Mouse (Mus musculus): ENCODE data around the gene Pdgfra. TPM values are rescaled to one million over a fixed set of nuclear protein-coding genes. Genes with fewer than 3 reads are reported as not detected.

The Pdgfra gene
- polyA plus RNA-seq, 1 experiment from 2014 or later = 23.2 TPM

GRCm38 (mm10) chr5:75184693-75185235 is 32.7 kb downstream of the Pdgfra start:
- Histone ChIP-seq H3K9me3 (no peaks in the 10 kb centered on the region), H3K27me3 (no peaks in the 10 kb centered on the region), H3K27ac (replicated peaks) (no peak overlapping the region), H3K4me1 (no peaks in the 10 kb centered on the region; the same call in 1 of the 2 replicates), H3K36me3 (no peaks in the 10 kb centered on the region), H3K4me3 (no peak overlapping the region), H3K9ac (replicated peaks) (no peak overlapping the region), H3K4me2 (replicated peaks) (no peak overlapping the region)
- WGBS = 81% methylated on average over 7 of the region's 7 CpGs
- no peak for ATAC-seq (ENCODE audit: low FRiP score, low read depth)

- Histone ChIP-seq H3K4me1 (no peaks in the 10 kb centered on the region; the same call in 1 of the 2 replicates), H3K36me3 (no peaks in the 10 kb centered on the region), H3K9ac (replicated peaks) (no peak overlapping the region), H3K27me3 (no peaks in the 10 kb centered on the region), H3K4me3 (no peak overlapping the region), H3K27ac (replicated peaks) (no peak overlapping the region), H3K4me2 (replicated peaks) (no peak overlapping the region), H3K9me3 (no peaks in the 10 kb centered on the region)
- no peak for ATAC-seq (ENCODE audit: low FRiP score, low read depth)
- WGBS = 84% methylated on average over 7 of the region's 7 CpGs
Observed at GRCm38 (mm10) chr5:75185584-75185983, 33.5 kb downstream of the Pdgfra start.

GRCm38 (mm10) chr5:75189319-75189987 is 37.4 kb downstream of the Pdgfra start:
- peak; percentile 47; the same call in 1 of the 2 replicates for ATAC-seq (ENCODE audit: low FRiP score, low read depth)
- no peaks in the 10 kb centered on the region for H3K27me3 ChIP-seq
- no peaks in the 10 kb centered on the region for H3K36me3 ChIP-seq
- no peak overlapping the region for H3K9ac ChIP-seq (replicated peaks)
- H3K4me2 ChIP-seq (replicated peaks) = no peak overlapping the region
- H3K27ac ChIP-seq (replicated peaks) = no peak overlapping the region
- H3K9me3 ChIP-seq = no peaks in the 10 kb centered on the region
- H3K4me3 ChIP-seq = no peak overlapping the region
- 72% methylated on average over 15 of the region's 15 CpGs for WGBS
- no peaks in the 10 kb centered on the region; the same call in 1 of the 2 replicates for H3K4me1 ChIP-seq

DNA sequence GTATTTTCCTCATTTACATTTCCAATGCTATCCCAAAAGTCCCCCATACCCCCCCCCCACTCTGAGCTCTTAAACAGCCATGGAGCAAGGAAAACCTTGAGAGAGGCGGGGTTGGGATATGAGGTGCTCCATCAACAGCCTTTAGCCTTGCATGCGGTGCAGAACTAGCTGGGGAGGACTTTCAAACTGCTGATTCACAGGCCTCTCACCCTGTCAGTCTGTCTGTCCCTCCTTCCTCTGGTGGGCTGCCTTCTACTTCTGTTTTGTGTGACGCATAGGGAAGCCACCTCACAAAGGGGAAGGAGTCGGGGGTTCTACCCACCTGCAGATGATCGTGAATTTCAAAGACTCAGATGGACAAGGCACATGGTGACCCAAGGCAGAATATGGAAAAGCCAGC is 41.0 kb downstream of the Pdgfra start:
- no peaks in the 10 kb centered on the region for H3K36me3 ChIP-seq
- ATAC-seq (ENCODE audit: low FRiP score, low read depth) = no peak
- H3K4me2 ChIP-seq (replicated peaks) = no peak overlapping the region
- no peak overlapping the region for H3K9ac ChIP-seq (replicated peaks)
- no peak overlapping the region for H3K27ac ChIP-seq (replicated peaks)
- no peaks in the 10 kb centered on the region for H3K27me3 ChIP-seq
- no peak overlapping the region for H3K4me3 ChIP-seq
- no peaks in the 10 kb centered on the region; the same call in 1 of the 2 replicates for H3K4me1 ChIP-seq
- no peaks in the 10 kb centered on the region for H3K9me3 ChIP-seq
- WGBS = 92% methylated on average over 5 of the region's 5 CpGs

- WGBS = 79% methylated on average over 8 of the region's 8 CpGs
- no peaks in the 10 kb centered on the region for H3K9me3 ChIP-seq
- no peak for ATAC-seq (ENCODE audit: low FRiP score, low read depth)
Observed at GRCm38 (mm10) chr5:75198413-75198812, 46.3 kb downstream of the Pdgfra start.

GRCm38 (mm10) chr5:75199698-75200365 is 47.7 kb downstream of the Pdgfra start:
- Histone ChIP-seq H3K4me2 (replicated peaks) (no peak overlapping the region), H3K9me3 (no peaks in the 10 kb centered on the region), H3K27ac (replicated peaks) (no peak overlapping the region), H3K4me3 (no peak overlapping the region), H3K27me3 (no peaks in the 10 kb centered on the region), H3K36me3 (no peaks in the 10 kb centered on the region), H3K9ac (replicated peaks) (no peak overlapping the region), H3K4me1 (no peaks in the 10 kb centered on the region)
- WGBS = 73% methylated on average over 9 of the region's 9 CpGs
- no peak for ATAC-seq (ENCODE audit: low FRiP score, low read depth)

More at GRCm38 (mm10) chr5:75198413-75198812, 46.3 kb downstream of the Pdgfra start:
- Histone ChIP-seq H3K27me3 (no peaks in the 10 kb centered on the region), H3K27ac (replicated peaks) (no peak overlapping the region), H3K4me3 (no peak overlapping the region), H3K36me3 (no peaks in the 10 kb centered on the region), H3K4me2 (replicated peaks) (no peak overlapping the region), H3K4me1 (no peaks in the 10 kb centered on the region), H3K9ac (replicated peaks) (no peak overlapping the region)

DNA sequence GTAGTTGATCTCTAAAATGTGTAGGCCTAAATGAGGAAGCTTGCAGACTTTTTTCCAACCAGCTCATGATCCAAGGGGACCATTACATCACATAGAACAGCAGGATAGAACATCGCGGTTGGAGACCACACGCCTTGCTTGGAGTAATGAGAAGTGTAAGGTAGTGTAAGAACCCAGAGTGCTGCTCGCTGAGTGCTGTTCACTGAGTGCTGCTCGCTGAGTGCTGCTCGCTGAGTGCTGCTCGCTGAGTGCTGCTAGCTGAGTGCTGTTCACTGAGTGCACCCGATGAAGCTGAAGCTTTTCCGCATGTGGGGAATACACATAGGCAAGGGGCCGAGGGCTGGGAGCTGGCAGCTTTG is 48.3 kb downstream of the Pdgfra start:
- Histone ChIP-seq H3K9me3 (no peaks in the 10 kb centered on the region), H3K27me3 (no peaks in the 10 kb centered on the region), H3K36me3 (no peaks in the 10 kb centered on the region), H3K4me3 (no peak overlapping the region), H3K4me1 (no peaks in the 10 kb centered on the region), H3K4me2 (replicated peaks) (no peak overlapping the region), H3K27ac (replicated peaks) (no peak overlapping the region), H3K9ac (replicated peaks) (no peak overlapping the region)
- WGBS = 94% methylated on average over 10 of the region's 10 CpGs
- ATAC-seq (ENCODE audit: low FRiP score, low read depth) = 0 out of 2 replicates have a peak, but pooled peaks have one; percentile 9

DNA sequence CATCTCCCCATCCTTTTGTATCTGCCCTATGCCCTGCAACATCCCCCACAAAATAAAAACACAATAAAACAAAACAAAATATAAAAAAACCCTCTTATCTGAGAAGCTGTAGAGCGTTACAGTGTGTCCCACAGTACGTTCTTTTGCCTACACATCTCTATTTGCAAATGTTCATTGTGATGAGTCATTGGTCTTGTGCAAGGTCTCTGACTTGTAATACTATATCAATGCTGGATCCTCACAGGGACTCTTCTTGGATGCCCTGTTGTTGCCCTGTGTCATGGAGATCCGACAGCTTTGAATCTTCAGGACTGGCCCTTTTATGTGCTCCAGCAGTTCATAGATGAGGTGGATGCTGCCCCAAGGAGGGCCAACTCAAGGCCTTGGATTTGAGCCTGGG is 55.8 kb downstream of the Pdgfra start:
- no peaks in the 10 kb centered on the region for H3K36me3 ChIP-seq
- H3K4me1 ChIP-seq = no peaks in the 10 kb centered on the region
- H3K27ac ChIP-seq (replicated peaks) = no peak overlapping the region
- H3K27me3 ChIP-seq = peaks cover 21% of the 10 kb centered on the region
- 89% methylated on average over 3 of the region's 3 CpGs for WGBS
- no peak for ATAC-seq (ENCODE audit: low FRiP score, low read depth)
- H3K4me2 ChIP-seq (replicated peaks) = no peak overlapping the region
- no peak overlapping the region for H3K9ac ChIP-seq (replicated peaks)
- H3K9me3 ChIP-seq = no peaks in the 10 kb centered on the region
- no peak overlapping the region for H3K4me3 ChIP-seq

GRCm38 (mm10) chr5:75209966-75210365 is 57.9 kb downstream of the Pdgfra start:
- H3K4me1 ChIP-seq = no peaks in the 10 kb centered on the region
- no peak overlapping the region for H3K27ac ChIP-seq (replicated peaks)
- H3K4me3 ChIP-seq = no peak overlapping the region
- peaks cover 38% of the 10 kb centered on the region for H3K27me3 ChIP-seq
- no peaks in the 10 kb centered on the region for H3K36me3 ChIP-seq
- H3K9me3 ChIP-seq = no peaks in the 10 kb centered on the region
- no peak overlapping the region for H3K4me2 ChIP-seq (replicated peaks)
- no peak for ATAC-seq (ENCODE audit: low FRiP score, low read depth)
- H3K9ac ChIP-seq (replicated peaks) = no peak overlapping the region
- WGBS = 12% methylated on average over 1 of the region's 1 CpGs

DNA sequence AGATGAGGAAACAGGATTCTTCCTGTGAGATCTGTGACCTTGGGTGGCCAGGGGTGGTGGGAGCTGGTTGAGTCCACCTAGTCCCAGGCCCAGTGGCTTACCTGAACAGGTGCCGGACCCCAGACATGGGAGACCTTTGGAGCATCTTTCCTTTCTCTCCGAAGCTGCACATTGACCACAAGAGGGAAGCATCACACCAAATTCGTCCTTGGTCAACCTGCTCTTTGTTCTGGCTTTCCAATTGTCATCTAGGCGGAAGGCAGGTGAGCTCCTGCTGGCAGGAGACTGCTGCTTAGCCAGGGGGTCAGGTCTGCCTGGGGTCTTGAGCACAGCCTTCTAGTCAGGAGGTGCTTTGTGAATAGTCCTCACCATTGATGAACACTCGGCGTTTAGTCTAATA is 62.4 kb downstream of the Pdgfra start:
- no peak overlapping the region for H3K4me2 ChIP-seq (replicated peaks)
- H3K9ac ChIP-seq (replicated peaks) = no peak overlapping the region
- WGBS = 52% methylated on average over 6 of the region's 6 CpGs
- no peak overlapping the region for H3K4me3 ChIP-seq
- H3K9me3 ChIP-seq = no peaks in the 10 kb centered on the region
- H3K27ac ChIP-seq (replicated peaks) = no peak overlapping the region
- no peaks in the 10 kb centered on the region for H3K4me1 ChIP-seq
- ATAC-seq (ENCODE audit: low FRiP score, low read depth) = no peak
- H3K36me3 ChIP-seq = no peaks in the 10 kb centered on the region
- peaks cover 36% of the 10 kb centered on the region for H3K27me3 ChIP-seq

DNA sequence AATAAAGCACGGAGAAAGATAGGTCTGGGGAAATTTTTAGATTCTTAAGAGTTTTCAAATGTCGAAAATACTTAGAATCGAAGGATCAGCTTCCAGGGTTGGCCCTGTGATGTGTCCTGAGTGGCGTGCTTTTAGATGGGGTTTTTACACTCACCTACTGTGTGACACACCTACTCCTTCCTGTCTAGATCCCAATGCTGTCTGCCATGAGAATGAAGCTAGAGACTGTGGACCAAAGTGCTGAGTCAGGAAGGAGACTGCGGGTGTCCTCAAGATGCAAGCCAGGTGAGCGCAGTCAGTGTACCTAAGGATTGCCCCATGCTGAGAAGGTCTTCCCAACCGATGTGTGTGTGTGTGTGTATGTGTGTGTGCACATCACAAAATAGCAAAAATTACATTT is 62.8 kb downstream of the Pdgfra start:
- no peak overlapping the region for H3K4me2 ChIP-seq (replicated peaks)
- H3K27me3 ChIP-seq = peaks cover 38% of the 10 kb centered on the region
- no peak overlapping the region for H3K4me3 ChIP-seq
- no peaks in the 10 kb centered on the region for H3K4me1 ChIP-seq
- no peak overlapping the region for H3K27ac ChIP-seq (replicated peaks)
- no peak overlapping the region for H3K9ac ChIP-seq (replicated peaks)
- WGBS = 86% methylated on average over 7 of the region's 7 CpGs
- ATAC-seq (ENCODE audit: low FRiP score, low read depth) = no peak
- no peaks in the 10 kb centered on the region for H3K36me3 ChIP-seq
- no peaks in the 10 kb centered on the region for H3K9me3 ChIP-seq

- Histone ChIP-seq H3K9ac (replicated peaks) (no peak overlapping the region), H3K4me3 (no peak overlapping the region), H3K4me1 (no peaks in the 10 kb centered on the region), H3K27me3 (peaks cover 38% of the 10 kb centered on the region), H3K9me3 (no peaks in the 10 kb centered on the region), H3K36me3 (no peaks in the 10 kb centered on the region), H3K4me2 (replicated peaks) (no peak overlapping the region), H3K27ac (replicated peaks) (no peak overlapping the region)
- ATAC-seq (ENCODE audit: low FRiP score, low read depth) = 0 out of 2 replicates have a peak, but pooled peaks have one; percentile 12
- WGBS = 68% methylated on average over 7 of the region's 7 CpGs
Observed at GRCm38 (mm10) chr5:75215678-75216256, 63.7 kb downstream of the Pdgfra start.

All from midbrain, embryonic 12.5 days (tissue).